Mouse (Mus musculus): ENCODE results near the gene Cd86. TPM values are rescaled to one million over a fixed set of nuclear protein-coding genes. Genes with fewer than 3 reads are reported as not detected.

Gene Cd86
- polyA plus RNA-seq, 1 experiment from 2014 or later = 0.60 TPM

DNA sequence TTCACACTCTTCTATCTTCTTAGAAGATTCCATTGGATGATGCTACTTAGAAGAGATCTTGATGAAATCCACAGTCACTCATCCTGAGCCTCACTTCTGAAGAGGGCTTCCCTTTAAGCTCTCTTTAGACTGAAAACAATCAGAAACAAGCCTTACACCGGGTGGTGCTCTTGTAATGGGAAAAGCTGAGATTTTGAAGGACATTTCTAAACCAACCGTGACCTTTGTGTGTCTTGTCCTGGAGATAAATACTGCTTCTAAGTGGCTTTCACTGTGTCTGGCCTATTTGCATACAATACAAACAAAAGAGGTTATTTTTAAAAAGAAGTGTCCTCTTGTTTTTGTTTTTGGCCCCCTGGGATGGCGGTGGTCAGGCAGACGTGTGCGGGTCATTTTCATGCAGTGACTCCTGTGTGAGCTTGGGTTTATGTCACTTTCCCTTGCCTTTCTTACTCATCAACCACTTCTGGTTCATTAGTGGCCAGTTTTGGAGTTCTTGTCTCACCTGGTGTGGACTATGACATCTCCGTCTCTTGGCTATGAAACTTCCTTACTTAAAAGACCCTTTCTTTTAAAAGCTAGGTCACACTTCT, 14.6 kb downstream of the Cd86 start:
- H3K4me3 ChIP-seq (ENCODE audit: low read depth, low read length) = no peak overlapping the region
- H3K27ac ChIP-seq (replicated peaks; ENCODE audit: low read depth, low read length) = no peak overlapping the region
- no peaks in the 10 kb centered on the region for H3K27me3 ChIP-seq (ENCODE audit: control insufficient read depth, insufficient read depth, low read length)
- no peak for ATAC-seq (replicated peaks; ENCODE audit: insufficient number of reproducible peaks, low FRiP score, low TSS enrichment, low read depth)
- WGBS = 62% methylated on average over 6 of the region's 6 CpGs
- no peaks in the 10 kb centered on the region for H3K9me3 ChIP-seq (replicated peaks; ENCODE audit: control insufficient read depth, low read length)
- H3K36me3 ChIP-seq (replicated peaks; ENCODE audit: control insufficient read depth, insufficient read depth, low read depth, low read length) = no peaks in the 10 kb centered on the region
- no peaks in the 10 kb centered on the region for H3K4me1 ChIP-seq (ENCODE audit: control insufficient read depth, insufficient read depth, low read length)
- no peak for DNase-seq (ENCODE audit: low spot score)
- no peak overlapping the region for H3K4me2 ChIP-seq (ENCODE audit: low read depth, low read length)
- H3K9ac ChIP-seq (replicated peaks; ENCODE audit: low read length) = no peak overlapping the region

DNA sequence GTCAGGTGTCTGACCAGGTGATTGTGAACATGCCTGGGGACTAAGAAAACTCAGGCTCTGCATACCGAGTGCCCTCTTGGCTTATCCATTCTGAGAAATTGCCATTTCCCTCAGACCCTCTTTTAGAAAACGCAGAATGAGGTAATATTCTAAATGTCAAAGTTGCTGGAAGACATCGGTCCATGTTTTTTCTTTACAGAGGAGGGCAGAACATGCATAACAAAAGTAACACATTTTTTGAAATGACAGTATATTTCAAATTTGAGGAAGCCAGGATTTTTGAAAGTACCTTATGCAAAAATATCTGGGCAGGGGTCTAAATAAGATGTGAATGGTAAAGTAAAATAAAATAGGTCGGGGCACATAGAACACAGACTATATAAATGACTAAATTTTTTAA, 15.4 kb downstream of the Cd86 start:
- 85% methylated on average over 4 of the region's 4 CpGs for WGBS
- no peak overlapping the region for H3K27ac ChIP-seq (replicated peaks; ENCODE audit: low read depth, low read length)
- no peaks in the 10 kb centered on the region for H3K27me3 ChIP-seq (ENCODE audit: control insufficient read depth, insufficient read depth, low read length)
- H3K4me3 ChIP-seq (ENCODE audit: low read depth, low read length) = no peak overlapping the region
- no peaks in the 10 kb centered on the region for H3K9me3 ChIP-seq (replicated peaks; ENCODE audit: control insufficient read depth, low read length)
- no peak overlapping the region for H3K4me2 ChIP-seq (ENCODE audit: low read depth, low read length)
- no peak for DNase-seq (ENCODE audit: low spot score)
- H3K9ac ChIP-seq (replicated peaks; ENCODE audit: low read length) = no peak overlapping the region
- no peaks in the 10 kb centered on the region for H3K36me3 ChIP-seq (replicated peaks; ENCODE audit: control insufficient read depth, insufficient read depth, low read depth, low read length)
- ATAC-seq (replicated peaks; ENCODE audit: insufficient number of reproducible peaks, low FRiP score, low TSS enrichment, low read depth) = no peak
- no peaks in the 10 kb centered on the region for H3K4me1 ChIP-seq (ENCODE audit: control insufficient read depth, insufficient read depth, low read length)

DNA sequence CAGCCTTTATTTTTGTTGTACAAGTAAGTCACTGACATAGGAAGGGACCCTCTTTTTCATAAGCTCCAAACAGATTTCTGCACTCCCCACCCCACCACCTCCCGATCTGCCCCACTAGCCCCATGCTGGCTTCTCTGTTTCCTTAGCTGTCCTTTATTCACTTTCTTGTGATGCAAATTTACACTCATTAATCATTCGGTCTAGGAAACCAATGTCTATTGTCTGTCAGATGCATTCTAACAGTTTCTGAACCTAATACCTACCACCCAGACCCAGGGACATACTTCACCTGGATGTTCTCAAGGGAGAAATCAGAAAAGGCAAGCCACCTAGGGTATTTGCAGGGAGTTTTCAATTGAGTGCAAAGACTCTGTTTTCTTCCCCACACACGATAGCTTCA, 16.6 kb downstream of the Cd86 start:
- 51% methylated on average over 3 of the region's 3 CpGs for WGBS
- no peak overlapping the region for H3K4me2 ChIP-seq (ENCODE audit: low read depth, low read length)

DNA sequence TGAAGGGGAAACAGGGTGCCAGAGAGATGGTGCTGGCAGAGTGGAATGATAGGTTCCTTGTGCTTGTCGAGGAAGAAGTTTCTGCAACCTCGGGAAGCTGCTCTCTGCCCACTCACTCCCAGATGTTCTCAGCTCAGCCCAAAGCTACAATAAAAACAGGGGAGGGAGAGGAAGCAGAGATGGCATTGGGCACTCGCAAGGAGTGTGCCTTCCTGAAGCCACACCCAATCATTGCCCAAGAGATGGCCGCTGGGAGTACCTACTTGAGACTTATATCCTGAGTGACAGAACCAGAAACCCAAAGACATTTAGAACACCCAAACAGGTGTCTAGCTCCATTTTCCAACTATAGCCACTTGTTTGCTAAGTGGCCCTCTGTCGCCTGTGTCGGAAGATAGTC, 20.8 kb downstream of the Cd86 start:
- H3K9me3 ChIP-seq (replicated peaks; ENCODE audit: control insufficient read depth, low read length) = no peaks in the 10 kb centered on the region
- no peak for ATAC-seq (replicated peaks; ENCODE audit: insufficient number of reproducible peaks, low FRiP score, low TSS enrichment, low read depth)
- 88% methylated on average over 6 of the region's 6 CpGs for WGBS

More for the DNA sequence above, 16.6 kb downstream of the Cd86 start:
- Histone ChIP-seq H3K9me3 (replicated peaks; ENCODE audit: control insufficient read depth, low read length) (no peaks in the 10 kb centered on the region), H3K4me1 (ENCODE audit: control insufficient read depth, insufficient read depth, low read length) (no peaks in the 10 kb centered on the region), H3K4me3 (ENCODE audit: low read depth, low read length) (no peak overlapping the region), H3K36me3 (replicated peaks; ENCODE audit: control insufficient read depth, insufficient read depth, low read depth, low read length) (no peaks in the 10 kb centered on the region), H3K9ac (replicated peaks; ENCODE audit: low read length) (no peak overlapping the region), H3K27me3 (ENCODE audit: control insufficient read depth, insufficient read depth, low read length) (no peaks in the 10 kb centered on the region), H3K27ac (replicated peaks; ENCODE audit: low read depth, low read length) (no peak overlapping the region)
- no peak for DNase-seq (ENCODE audit: low spot score)
- ATAC-seq (replicated peaks; ENCODE audit: insufficient number of reproducible peaks, low FRiP score, low TSS enrichment, low read depth) = no peak

DNA sequence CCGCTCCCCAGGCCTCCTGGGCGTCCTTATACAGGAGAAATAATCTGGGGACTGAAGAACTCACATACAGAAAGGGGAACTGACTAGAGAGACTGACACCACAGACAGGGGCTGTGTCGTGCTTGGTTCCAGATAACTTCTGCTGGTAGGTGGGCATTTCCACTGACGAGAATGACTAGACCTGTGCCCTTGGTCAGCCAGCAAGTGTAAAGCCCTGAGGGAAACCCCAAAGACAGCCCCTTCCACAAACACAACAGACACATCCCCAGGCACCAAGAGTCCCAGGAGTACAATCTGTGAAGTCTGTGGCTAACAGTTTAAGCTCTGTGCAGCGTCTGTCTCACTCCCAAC, 23.2 kb downstream of the Cd86 start:
- Histone ChIP-seq H3K27me3 (ENCODE audit: control insufficient read depth, insufficient read depth, low read length) (no peaks in the 10 kb centered on the region), H3K4me1 (ENCODE audit: control insufficient read depth, insufficient read depth, low read length) (no peaks in the 10 kb centered on the region), H3K4me3 (ENCODE audit: low read depth, low read length) (no peak overlapping the region), H3K27ac (replicated peaks; ENCODE audit: low read depth, low read length) (no peak overlapping the region), H3K9ac (replicated peaks; ENCODE audit: low read length) (no peak overlapping the region), H3K36me3 (replicated peaks; ENCODE audit: control insufficient read depth, insufficient read depth, low read depth, low read length) (no peaks in the 10 kb centered on the region), H3K4me2 (ENCODE audit: low read depth, low read length) (no peak overlapping the region), H3K9me3 (replicated peaks; ENCODE audit: control insufficient read depth, low read length) (no peaks in the 10 kb centered on the region)
- WGBS = 80% methylated on average over 5 of the region's 5 CpGs
- DNase-seq (ENCODE audit: low spot score) (no peak), ATAC-seq (replicated peaks; ENCODE audit: insufficient number of reproducible peaks, low FRiP score, low TSS enrichment, low read depth) (no peak)

More for the DNA sequence above, 20.8 kb downstream of the Cd86 start:
- H3K9ac ChIP-seq (replicated peaks; ENCODE audit: low read length) = no peak overlapping the region
- H3K4me2 ChIP-seq (ENCODE audit: low read depth, low read length) = no peak overlapping the region
- H3K27ac ChIP-seq (replicated peaks; ENCODE audit: low read depth, low read length) = no peak overlapping the region
- no peaks in the 10 kb centered on the region for H3K36me3 ChIP-seq (replicated peaks; ENCODE audit: control insufficient read depth, insufficient read depth, low read depth, low read length)
- H3K4me3 ChIP-seq (ENCODE audit: low read depth, low read length) = no peak overlapping the region
- DNase-seq (ENCODE audit: low spot score) = no peak
- no peaks in the 10 kb centered on the region for H3K4me1 ChIP-seq (ENCODE audit: control insufficient read depth, insufficient read depth, low read length)
- H3K27me3 ChIP-seq (ENCODE audit: control insufficient read depth, insufficient read depth, low read length) = no peaks in the 10 kb centered on the region

DNA sequence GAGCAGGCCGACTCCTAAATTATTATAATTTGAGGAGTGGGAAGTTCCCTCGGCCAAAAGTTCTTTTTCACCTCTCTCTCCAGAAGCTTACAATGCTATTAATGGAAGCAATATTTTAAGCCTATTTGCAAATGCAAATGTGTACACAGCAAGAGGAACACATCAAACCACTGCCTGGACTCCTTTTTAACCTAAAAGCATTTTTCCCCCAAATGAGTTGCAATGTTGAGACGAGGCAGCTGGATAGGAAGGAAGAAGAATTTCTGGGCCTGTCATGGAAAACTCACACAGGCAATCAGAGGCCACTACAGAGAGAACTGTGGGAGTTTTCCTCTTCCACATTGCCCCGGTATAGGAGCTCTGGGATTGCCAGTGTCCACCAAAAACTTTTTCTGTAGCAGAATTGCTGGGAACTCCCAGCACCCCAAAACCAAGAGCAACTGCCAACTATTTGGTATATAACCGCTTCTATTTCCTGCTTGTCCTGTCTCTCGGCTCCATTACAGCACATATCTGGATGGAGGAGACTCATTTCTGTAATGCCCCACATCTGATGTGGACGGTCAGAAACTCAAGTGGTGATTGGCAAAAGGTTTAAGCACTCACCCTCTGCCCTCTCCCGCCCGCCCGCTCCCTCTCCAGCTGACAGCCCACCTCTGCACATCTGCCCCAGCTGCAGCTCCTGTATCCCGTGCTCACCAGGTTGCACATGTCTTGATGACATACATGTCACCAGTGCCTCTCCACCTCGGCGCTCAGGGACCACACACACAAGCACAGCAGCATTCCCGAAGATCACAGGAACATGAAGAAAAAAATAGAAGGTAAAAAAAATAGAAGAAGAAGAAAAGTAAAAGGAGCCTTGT, 23.8 kb downstream of the Cd86 start:
- H3K27me3 ChIP-seq (ENCODE audit: control insufficient read depth, insufficient read depth, low read length) = no peaks in the 10 kb centered on the region
- no peaks in the 10 kb centered on the region for H3K4me1 ChIP-seq (ENCODE audit: control insufficient read depth, insufficient read depth, low read length)
- H3K36me3 ChIP-seq (replicated peaks; ENCODE audit: control insufficient read depth, insufficient read depth, low read depth, low read length) = no peaks in the 10 kb centered on the region
- H3K9me3 ChIP-seq (replicated peaks; ENCODE audit: control insufficient read depth, low read length) = no peaks in the 10 kb centered on the region
- no peak overlapping the region for H3K27ac ChIP-seq (replicated peaks; ENCODE audit: low read depth, low read length)
- DNase-seq (ENCODE audit: low spot score) (no peak), ATAC-seq (replicated peaks; ENCODE audit: insufficient number of reproducible peaks, low FRiP score, low TSS enrichment, low read depth) (no peak)
- no peak overlapping the region for H3K4me2 ChIP-seq (ENCODE audit: low read depth, low read length)
- H3K4me3 ChIP-seq (ENCODE audit: low read depth, low read length) = no peak overlapping the region
- H3K9ac ChIP-seq (replicated peaks; ENCODE audit: low read length) = no peak overlapping the region
- WGBS = 83% methylated on average over 14 of the region's 14 CpGs

DNA sequence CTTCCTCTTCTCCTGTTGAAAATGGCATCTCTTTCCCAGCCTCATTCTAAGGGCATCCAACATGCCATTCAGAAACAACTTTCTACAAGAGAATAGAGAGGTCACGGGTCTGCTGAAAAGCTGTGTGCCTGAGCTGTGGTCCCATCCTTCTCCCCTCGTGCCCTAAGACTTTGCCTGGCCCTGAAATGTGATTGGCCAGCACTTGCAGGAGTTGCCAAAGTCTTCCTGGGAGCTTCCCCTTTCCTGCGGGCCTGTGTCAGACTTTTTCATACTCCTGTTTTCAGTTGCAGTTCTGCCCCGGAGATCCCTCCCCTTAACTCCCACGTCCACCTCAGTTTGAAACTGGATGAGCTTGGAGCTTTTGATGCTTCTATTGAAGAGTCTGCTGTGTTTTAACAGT, 24.9 kb downstream of the Cd86 start:
- ATAC-seq (replicated peaks; ENCODE audit: insufficient number of reproducible peaks, low FRiP score, low TSS enrichment, low read depth) (no peak), DNase-seq (ENCODE audit: low spot score) (no peak)
- Histone ChIP-seq H3K27ac (replicated peaks; ENCODE audit: low read depth, low read length) (no peak overlapping the region), H3K4me3 (ENCODE audit: low read depth, low read length) (no peak overlapping the region), H3K36me3 (replicated peaks; ENCODE audit: control insufficient read depth, insufficient read depth, low read depth, low read length) (no peaks in the 10 kb centered on the region), H3K9ac (replicated peaks; ENCODE audit: low read length) (no peak overlapping the region), H3K4me2 (ENCODE audit: low read depth, low read length) (no peak overlapping the region), H3K27me3 (ENCODE audit: control insufficient read depth, insufficient read depth, low read length) (no peaks in the 10 kb centered on the region), H3K9me3 (replicated peaks; ENCODE audit: control insufficient read depth, low read length) (no peaks in the 10 kb centered on the region), H3K4me1 (ENCODE audit: control insufficient read depth, insufficient read depth, low read length) (no peaks in the 10 kb centered on the region)
- WGBS = 75% methylated on average over 5 of the region's 5 CpGs

DNA sequence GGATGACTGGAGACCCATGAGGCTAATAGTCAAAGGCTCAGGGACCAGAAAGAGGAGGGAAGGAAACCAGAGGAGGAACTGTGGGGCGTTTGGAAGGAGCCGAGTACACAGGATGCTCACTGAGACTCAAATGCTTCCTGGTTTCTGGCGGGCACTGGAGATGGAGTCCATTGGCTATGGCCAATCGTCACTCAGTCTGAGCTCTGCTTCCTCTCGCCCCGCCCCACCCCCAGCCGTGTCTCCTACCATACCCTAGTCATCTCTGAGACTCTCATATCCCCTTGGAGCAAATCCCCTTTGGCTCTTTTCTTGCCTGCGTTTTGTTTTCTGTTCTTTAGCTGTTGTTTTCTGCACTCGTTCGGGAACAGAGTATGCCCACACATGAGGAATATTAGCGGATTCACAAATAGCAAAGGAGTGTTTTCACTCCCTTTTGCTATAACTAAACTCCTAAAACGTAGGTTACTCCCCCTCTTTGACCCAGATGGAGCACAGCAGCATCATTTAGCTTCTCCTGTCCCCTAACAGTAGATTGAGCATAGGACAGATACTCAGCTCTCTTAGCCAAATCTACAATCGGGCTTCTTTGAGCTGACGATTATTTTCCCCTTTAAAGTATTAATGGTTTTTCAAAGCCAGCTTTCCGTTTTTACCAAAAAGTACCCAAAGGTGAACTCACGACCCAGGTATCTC, 25.9 kb downstream of the Cd86 start:
- no peaks in the 10 kb centered on the region for H3K27me3 ChIP-seq (ENCODE audit: control insufficient read depth, insufficient read depth, low read length)
- DNase-seq (ENCODE audit: low spot score) (no peak), ATAC-seq (replicated peaks; ENCODE audit: insufficient number of reproducible peaks, low FRiP score, low TSS enrichment, low read depth) (no peak)
- H3K4me2 ChIP-seq (ENCODE audit: low read depth, low read length) = no peak overlapping the region
- H3K27ac ChIP-seq (replicated peaks; ENCODE audit: low read depth, low read length) = no peak overlapping the region
- 85% methylated on average over 16 of the region's 16 CpGs for WGBS
- H3K9me3 ChIP-seq (replicated peaks; ENCODE audit: control insufficient read depth, low read length) = no peaks in the 10 kb centered on the region
- H3K36me3 ChIP-seq (replicated peaks; ENCODE audit: control insufficient read depth, insufficient read depth, low read depth, low read length) = no peaks in the 10 kb centered on the region
- H3K9ac ChIP-seq (replicated peaks; ENCODE audit: low read length) = no peak overlapping the region
- no peaks in the 10 kb centered on the region for H3K4me1 ChIP-seq (ENCODE audit: control insufficient read depth, insufficient read depth, low read length)
- H3K4me3 ChIP-seq (ENCODE audit: low read depth, low read length) = no peak overlapping the region

Measured in embryonic facial prominence, embryonic 11.5 days (tissue).